Mouse (Mus musculus): ENCODE measurements around the gene Mrps18b.

- no peak for TF ChIP-seq CTCF (IDR thresholded peaks at IDR 0.05; ENCODE audit: insufficient read depth, low read depth, low read length)
- no peak for TF ChIP-seq POLR2A (IDR thresholded peaks at IDR 0.05; ENCODE audit: insufficient read depth, low read depth, low read length)
Measured at GRCm38 (mm10) chr17:35954665-35955064, 38.5 kb upstream of the Mrps18b start.
